Mouse (Mus musculus) CD8-positive naive resting alpha-beta T cell, adult 2 months (primary cell): Measurements from ENCODE around the gene Glb1.
A peak's percentile ranks its signal among the peaks of the same experiment; 100 is the strongest.
"Not testable (repeated sequence)": the region's sequence is repeated elsewhere in the genome, so short reads cannot be mapped to it uniquely, and the experiment has no call there.

ENCODE experiments used
- DNase-seq, 2 experiments: peaks; one replicate each; pipeline ENCODE4 v3.0.0; 2022; ENCODE audit warnings: low read depth in 2 of 2, low spot score in 2 of 2

Gene Glb1

DNA sequence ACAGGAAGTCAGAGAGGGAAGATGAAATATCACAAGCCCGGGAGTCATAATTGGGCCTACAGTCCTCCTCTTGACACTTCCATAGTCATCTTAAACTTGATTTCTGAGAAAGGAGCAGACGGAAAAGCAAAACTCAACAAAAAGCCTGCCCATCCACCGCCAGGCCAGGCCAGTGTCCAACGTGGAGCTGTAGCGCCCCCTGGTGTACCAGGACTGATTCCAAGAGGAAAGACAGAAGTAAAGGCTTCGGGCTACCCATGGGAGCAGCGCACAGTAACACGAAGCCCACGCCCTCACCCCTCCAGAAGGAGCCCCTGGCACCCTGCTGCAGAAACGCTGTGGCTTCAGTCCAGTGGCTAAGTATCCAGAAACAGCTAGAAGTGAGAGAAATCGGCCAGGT, 97.3 kb downstream of the Glb1 start:
- peak; percentile 88 to 89 for DNase-seq

GRCm38 (mm10) chr9:114499783-114500515, 99.1 kb downstream of the Glb1 start:
- peak; percentile 31 to 52 for DNase-seq

DNA sequence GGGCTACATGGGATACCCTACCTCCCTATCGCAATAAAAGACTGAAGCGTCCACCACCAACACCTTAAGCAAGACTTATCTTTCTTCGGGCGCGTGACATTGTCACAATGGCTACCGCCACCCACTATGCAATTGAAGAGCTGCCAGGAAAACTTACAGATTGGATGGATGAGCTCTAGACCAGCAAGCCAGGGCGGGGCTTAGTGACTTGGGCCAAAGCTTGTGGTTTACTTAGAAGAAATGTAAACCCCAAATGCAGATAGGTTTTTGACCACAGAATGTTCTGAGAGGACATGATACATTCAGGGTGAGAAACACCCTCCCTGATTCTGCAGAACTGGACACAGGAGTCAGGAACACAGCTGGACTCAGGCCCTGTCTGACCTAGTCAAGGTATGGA, 100.2 kb downstream of the Glb1 start:
- no peak for DNase-seq

DNA sequence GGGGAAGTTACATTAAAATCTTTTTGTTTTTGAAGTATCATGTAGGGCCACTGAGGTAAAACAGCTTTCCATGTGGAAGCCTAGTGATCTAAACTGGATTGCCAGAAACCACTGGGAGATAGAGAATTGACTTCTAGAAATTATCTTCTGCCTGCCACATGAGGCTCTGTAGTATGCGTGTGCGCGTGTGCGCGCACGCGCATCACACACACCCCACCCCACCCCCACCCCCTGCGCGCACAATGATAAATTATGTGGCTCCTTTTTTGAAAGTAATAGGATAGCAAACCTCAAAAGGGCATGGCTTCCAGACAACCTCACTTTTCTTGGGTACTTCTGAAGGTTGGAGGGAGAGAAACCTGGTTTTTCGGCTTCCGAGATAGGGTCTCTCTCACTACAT, 101.0 kb downstream of the Glb1 start:
- DNase-seq: no peak

GRCm38 (mm10) chr9:114502711-114503427, 102.0 kb downstream of the Glb1 start:
- DNase-seq: no peak

DNA sequence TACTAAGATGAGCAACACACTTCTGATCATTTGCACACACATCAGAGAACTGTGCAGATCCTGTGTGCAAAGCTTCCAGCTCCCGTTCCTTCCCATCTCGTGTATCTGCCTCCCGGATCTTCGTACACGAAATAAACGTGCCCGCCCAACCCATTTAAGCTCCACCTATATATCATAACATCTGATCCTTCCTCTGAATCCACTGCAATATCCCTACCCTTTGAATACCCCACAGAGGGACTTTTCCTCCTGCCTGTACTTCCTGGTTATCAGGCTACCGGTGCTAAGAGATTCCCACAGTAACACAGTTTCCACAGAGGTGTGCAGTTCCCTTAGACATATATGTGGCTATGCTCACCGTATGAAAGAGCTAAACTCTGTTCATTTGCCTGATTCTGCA, 103.9 kb downstream of the Glb1 start, which contains the start of gene Ccr4:
TSS of gene Ccr4 (minus strand) at position 101 of the 400 bp plus-strand sequence.
- no peak for DNase-seq

- no peak for DNase-seq
Measured at GRCm38 (mm10) chr9:114506564-114506963, 105.7 kb downstream of the Glb1 start.

DNA sequence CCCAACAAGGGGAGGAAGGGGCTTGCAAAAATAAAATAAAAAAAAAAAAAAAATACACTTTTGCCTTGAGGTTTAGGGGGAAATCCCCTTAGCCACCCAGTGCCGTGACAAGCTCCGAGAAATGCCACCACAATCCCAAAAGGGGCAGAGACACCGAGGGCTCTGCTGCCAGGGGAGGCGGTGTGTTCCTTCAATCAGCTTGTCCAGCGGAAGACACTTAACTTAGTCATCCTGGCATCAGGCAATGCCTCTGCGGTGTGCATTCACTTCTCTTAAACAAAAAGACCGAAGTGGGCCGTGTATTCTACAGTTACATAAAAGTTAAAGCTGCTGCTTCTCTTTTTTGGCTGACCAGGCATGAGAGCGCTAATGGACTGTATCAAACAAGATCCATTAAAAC, 106.5 kb downstream of the Glb1 start:
- peak in 1 of 2 experiments; percentile 12 for DNase-seq

DNA sequence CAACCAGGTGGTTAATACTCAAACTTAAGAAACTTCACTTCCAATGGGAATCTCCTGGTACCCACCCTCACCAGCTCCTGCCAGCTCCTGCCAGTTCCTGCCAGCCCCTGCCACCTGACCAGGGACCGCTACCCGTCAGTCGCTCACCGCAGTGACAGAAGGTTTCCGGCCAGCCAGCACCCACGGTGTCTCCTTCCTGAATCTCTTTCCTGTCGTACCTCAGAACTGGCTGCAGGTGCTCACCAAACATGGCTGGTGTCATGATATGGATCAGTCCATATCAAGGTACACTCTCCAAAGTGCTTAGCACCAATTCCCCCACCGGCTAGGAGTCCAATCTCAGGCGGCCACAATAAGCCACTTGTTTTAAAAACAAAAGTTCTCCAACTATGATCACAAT, 108.9 kb downstream of the Glb1 start:
- peak; percentile 24 to 45 for DNase-seq

- DNase-seq: no peak
Measured at GRCm38 (mm10) chr9:114512831-114513230, 112.0 kb downstream of the Glb1 start.

GRCm38 (mm10) chr9:114515364-114515763, 114.5 kb downstream of the Glb1 start, which contains the start of gene C130032M10Rik:
Gene C130032M10Rik (plus strand): TSS chr9:114515697.
- no peak for DNase-seq

- DNase-seq: no peak
Measured at GRCm38 (mm10) chr9:114517924-114518497, 117.1 kb downstream of the Glb1 start.

GRCm38 (mm10) chr9:114518812-114519477, 118.1 kb downstream of the Glb1 start:
- no peak for DNase-seq

DNA sequence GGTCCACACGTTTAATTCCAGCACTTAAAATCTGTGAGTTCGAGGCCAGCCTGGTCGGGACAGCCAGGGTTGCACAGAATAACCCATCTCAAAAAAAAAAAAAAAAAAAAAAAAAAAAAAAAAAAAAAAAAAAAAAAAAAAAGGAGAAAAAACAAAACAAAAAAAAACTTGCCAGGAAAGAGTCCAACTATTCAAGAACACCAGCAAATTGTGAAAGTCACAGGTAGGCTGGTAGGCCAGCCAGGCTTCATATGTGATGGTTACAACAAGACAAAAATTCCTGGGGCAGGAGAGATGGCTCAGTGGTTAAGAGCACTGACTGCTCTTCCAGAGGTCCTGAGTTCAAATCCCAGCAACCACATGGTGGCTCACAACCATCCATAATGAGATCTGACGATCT, 119.7 kb downstream of the Glb1 start:
- DNase-seq: not testable (repeated sequence)

DNA sequence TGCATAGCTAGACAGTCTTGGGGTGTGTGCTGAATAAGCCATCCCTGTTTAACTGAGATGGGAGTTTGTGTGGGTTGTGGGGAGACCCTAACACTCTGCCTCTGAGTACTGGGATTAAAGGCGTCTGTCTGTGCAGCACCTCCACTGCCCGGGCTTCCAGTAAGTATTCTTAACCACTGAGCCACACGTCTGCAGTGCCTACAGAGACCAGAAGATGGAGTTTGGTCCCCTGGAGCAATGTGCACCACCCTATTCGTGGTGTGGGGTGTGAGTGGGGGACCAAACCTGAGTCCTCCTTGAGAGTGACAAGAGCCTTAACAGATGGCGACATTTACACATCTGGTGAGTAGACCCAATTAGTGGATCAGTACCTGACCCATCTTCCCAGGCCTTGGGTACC, 121.2 kb downstream of the Glb1 start:
- DNase-seq: no peak

DNA sequence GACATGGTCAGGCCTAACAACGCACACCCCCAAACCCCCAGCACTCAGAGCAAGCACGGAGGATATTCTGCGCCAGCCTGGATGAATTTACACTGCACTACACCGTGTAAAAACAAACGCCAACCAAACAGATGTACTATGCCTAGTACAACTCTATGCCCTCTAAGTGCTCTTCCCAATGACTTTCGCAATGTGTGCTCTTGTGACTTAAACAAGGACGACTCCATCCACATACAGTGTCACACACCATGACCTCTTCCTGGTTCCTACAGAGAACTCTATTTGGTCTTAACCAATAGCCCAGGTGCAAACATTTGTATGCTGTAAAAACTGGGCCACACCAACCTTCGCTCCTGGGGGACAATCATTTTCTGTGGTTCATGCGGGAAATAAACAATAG, 121.6 kb downstream of the Glb1 start:
- no peak for DNase-seq
